Mouse (Mus musculus) testis, postnatal 10 days (tissue): ENCODE measurements around the gene Olfr805.

Experiments
- DNase-seq: peaks from one replicate; pipeline ENCODE4 v3.0.0; 2021; ENCODE audit warnings: low spot score

The Olfr805 gene

GRCm38 (mm10) chr10:129729275-129729674 is at the start of gene Olfr805:
TSS of gene Olfr805 (minus strand) at chr10:129729375.
- no peak for DNase-seq

- no peak for DNase-seq
Measured at GRCm38 (mm10) chr10:129778123-129778522, 48.9 kb upstream of the Olfr805 start.

- no peak for DNase-seq
Measured at GRCm38 (mm10) chr10:129774338-129774737, 45.2 kb upstream of the Olfr805 start, which contains the start of gene Olfr809. TSS of gene Olfr809 (plus strand) at chr10:129774638.

GRCm38 (mm10) chr10:129765182-129765581 is 36.0 kb upstream of the Olfr805 start, which contains the start of gene Olfr808:
TSS of gene Olfr808 (plus strand) at chr10:129765482.
- DNase-seq, result no peak

GRCm38 (mm10) chr10:129757693-129758092 is 28.5 kb upstream of the Olfr805 start, which contains the start of gene Olfr807:
TSS of gene Olfr807 (minus strand) at chr10:129757793.
- no peak for DNase-seq

GRCm38 (mm10) chr10:129741821-129742220 is 12.6 kb upstream of the Olfr805 start, which contains the start of gene Olfr806:
TSS of gene Olfr806 (minus strand) at chr10:129741921.
- DNase-seq, result no peak

GRCm38 (mm10) chr10:129702910-129703309 is 26.3 kb downstream of the Olfr805 start, which contains the start of gene Olfr804:
TSS of gene Olfr804 (plus strand) at chr10:129703210.
- no peak for DNase-seq

GRCm38 (mm10) chr10:129694186-129694585 is 35.0 kb downstream of the Olfr805 start, which contains the start of gene Olfr803:
TSS of gene Olfr803 (minus strand) at chr10:129694286.
- DNase-seq, result no peak

GRCm38 (mm10) chr10:129688069-129688468 is 41.1 kb downstream of the Olfr805 start, which contains the start of gene Olfr802:
TSS of gene Olfr802 (minus strand) at chr10:129688169.
- no peak for DNase-seq

GRCm38 (mm10) chr10:129673765-129674164 is 55.4 kb downstream of the Olfr805 start, which contains the start of gene Olfr801:
TSS of gene Olfr801 (minus strand) at chr10:129673865.
- DNase-seq, result no peak
